Mouse (Mus musculus): ENCODE results near the gene Fip1l1.

DNA sequence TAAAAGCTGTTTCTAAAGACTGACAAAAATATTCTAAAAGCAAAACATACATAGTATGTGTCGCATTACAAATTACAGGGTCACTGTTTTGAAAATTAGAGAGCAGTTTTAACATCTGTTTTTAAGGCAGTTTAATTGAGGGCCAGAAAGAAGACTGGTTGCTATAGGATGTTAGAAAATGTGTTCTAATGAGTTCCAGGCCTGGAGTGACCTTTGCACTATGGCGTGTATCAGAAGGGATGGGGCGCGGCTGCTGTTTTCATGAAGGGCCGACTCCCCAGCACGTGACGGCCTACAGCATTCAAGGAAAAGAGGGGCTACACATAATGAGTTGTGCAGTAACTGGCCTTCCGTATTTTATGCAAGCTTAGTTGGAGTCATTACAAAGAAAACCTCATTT is 57.9 kb downstream of the Fip1l1 start:
- TF ChIP-seq EP300 (IDR thresholded peaks at IDR 0.05; ENCODE audit: insufficient read depth, low read depth, low read length) (no peak), CTCF (IDR thresholded peaks at IDR 0.05) (no peak), POLR2A (IDR thresholded peaks at IDR 0.05; ENCODE audit: insufficient read depth, low read depth, low read length) (no peak)

All from heart, adult 2 months (tissue).